Mouse (Mus musculus): ENCODE data around the gene Tpd52l1. TPM values are rescaled to one million over a fixed set of nuclear protein-coding genes. Genes with fewer than 3 reads are reported as not detected.
"Not testable (repeated sequence)": the region's sequence is repeated elsewhere in the genome, so short reads cannot be mapped to it uniquely, and the experiment has no call there.

The Tpd52l1 gene
- polyA plus RNA-seq, 1 experiment from 2014 or later: not detected

- H3K36me3 ChIP-seq (ENCODE audit: inconsistent target); H3K27ac ChIP-seq; H3K4me3 ChIP-seq (ENCODE audit: inconsistent target); H3K79me2 ChIP-seq (ENCODE audit: inconsistent target): not testable (repeated sequence)
- 100% methylated on average over 1 of the region's 1 CpGs for WGBS (ENCODE audit: missing documents)
These were observed 57.2 kb downstream of the Tpd52l1 start for GRCm38 (mm10) chr10:31388566-31388965.

GRCm38 (mm10) chr10:31370200-31370599 is 75.6 kb downstream of the Tpd52l1 start:
- H3K27ac ChIP-seq; H3K79me2 ChIP-seq (ENCODE audit: inconsistent target); H3K36me3 ChIP-seq (ENCODE audit: inconsistent target); H3K4me3 ChIP-seq (ENCODE audit: inconsistent target): not testable (repeated sequence)
- WGBS (ENCODE audit: missing documents): 33% methylated on average over 4 of the region's 5 CpGs

GRCm38 (mm10) chr10:31359749-31360148 is 86.0 kb downstream of the Tpd52l1 start:
- no peaks in the 10 kb centered on the region for H3K79me2 ChIP-seq (ENCODE audit: inconsistent target)
- H3K27ac ChIP-seq: no peak overlapping the region
- no peak overlapping the region for H3K4me3 ChIP-seq (ENCODE audit: inconsistent target)
- WGBS (ENCODE audit: missing documents): 71% methylated on average over 4 of the region's 4 CpGs
- no peaks in the 10 kb centered on the region for H3K36me3 ChIP-seq (ENCODE audit: inconsistent target)

- Histone ChIP-seq H3K4me3 (ENCODE audit: inconsistent target) (no peak overlapping the region), H3K36me3 (ENCODE audit: inconsistent target) (no peaks in the 10 kb centered on the region), H3K79me2 (ENCODE audit: inconsistent target) (no peaks in the 10 kb centered on the region), H3K27ac (no peak overlapping the region)
- WGBS (ENCODE audit: missing documents): 87% methylated on average over 7 of the region's 7 CpGs
These were observed 90.8 kb downstream of the Tpd52l1 start for GRCm38 (mm10) chr10:31354886-31355461.

GRCm38 (mm10) chr10:31354141-31354540 is 91.6 kb downstream of the Tpd52l1 start:
- H3K36me3 ChIP-seq (ENCODE audit: inconsistent target): no peaks in the 10 kb centered on the region
- no peak overlapping the region for H3K4me3 ChIP-seq (ENCODE audit: inconsistent target)
- no peak overlapping the region for H3K27ac ChIP-seq
- no peaks in the 10 kb centered on the region for H3K79me2 ChIP-seq (ENCODE audit: inconsistent target)
- 92% methylated on average over 2 of the region's 2 CpGs for WGBS (ENCODE audit: missing documents)

GRCm38 (mm10) chr10:31352845-31353427 is 92.8 kb downstream of the Tpd52l1 start:
- WGBS (ENCODE audit: missing documents): 100% methylated on average over 1 of the region's 1 CpGs
- H3K79me2 ChIP-seq (ENCODE audit: inconsistent target): no peaks in the 10 kb centered on the region
- H3K4me3 ChIP-seq (ENCODE audit: inconsistent target): no peak overlapping the region
- H3K36me3 ChIP-seq (ENCODE audit: inconsistent target): no peaks in the 10 kb centered on the region
- H3K27ac ChIP-seq: no peak overlapping the region

- 83% methylated on average over 2 of the region's 2 CpGs for WGBS (ENCODE audit: missing documents)
- Histone ChIP-seq H3K27ac (no peak overlapping the region), H3K79me2 (ENCODE audit: inconsistent target) (no peaks in the 10 kb centered on the region), H3K36me3 (ENCODE audit: inconsistent target) (no peaks in the 10 kb centered on the region), H3K4me3 (ENCODE audit: inconsistent target) (no peak overlapping the region)
These were observed 94.7 kb downstream of the Tpd52l1 start for GRCm38 (mm10) chr10:31351056-31351455.

- WGBS (ENCODE audit: missing documents): 91% methylated on average over 8 of the region's 8 CpGs
- Histone ChIP-seq H3K36me3 (ENCODE audit: inconsistent target) (no peaks in the 10 kb centered on the region), H3K79me2 (ENCODE audit: inconsistent target) (no peaks in the 10 kb centered on the region), H3K4me3 (ENCODE audit: inconsistent target) (no peak overlapping the region), H3K27ac (no peak overlapping the region)
These were observed 99.4 kb downstream of the Tpd52l1 start for GRCm38 (mm10) chr10:31346401-31346800.

GRCm38 (mm10) chr10:31336432-31336831 is 109.3 kb downstream of the Tpd52l1 start:
- Histone ChIP-seq H3K4me3 (ENCODE audit: inconsistent target) (no peak overlapping the region), H3K27ac (no peak overlapping the region), H3K36me3 (ENCODE audit: inconsistent target) (no peaks in the 10 kb centered on the region), H3K79me2 (ENCODE audit: inconsistent target) (no peaks in the 10 kb centered on the region)
- 87% methylated on average over 5 of the region's 5 CpGs for WGBS (ENCODE audit: missing documents)

- H3K36me3 ChIP-seq (ENCODE audit: inconsistent target): no peaks in the 10 kb centered on the region
- WGBS (ENCODE audit: missing documents): 65% methylated on average over 4 of the region's 4 CpGs
- H3K79me2 ChIP-seq (ENCODE audit: inconsistent target): no peaks in the 10 kb centered on the region
- no peak overlapping the region for H3K27ac ChIP-seq
- no peak overlapping the region for H3K4me3 ChIP-seq (ENCODE audit: inconsistent target)
These were observed 114.5 kb downstream of the Tpd52l1 start for GRCm38 (mm10) chr10:31331225-31331775.

GRCm38 (mm10) chr10:31330286-31330962 is 115.3 kb downstream of the Tpd52l1 start:
- Histone ChIP-seq H3K27ac (no peak overlapping the region), H3K79me2 (ENCODE audit: inconsistent target) (no peaks in the 10 kb centered on the region), H3K4me3 (ENCODE audit: inconsistent target) (no peak overlapping the region), H3K36me3 (ENCODE audit: inconsistent target) (no peaks in the 10 kb centered on the region)
- 92% methylated on average over 3 of the region's 3 CpGs for WGBS (ENCODE audit: missing documents)

GRCm38 (mm10) chr10:31329436-31329835 is 116.3 kb downstream of the Tpd52l1 start:
- Histone ChIP-seq H3K4me3 (ENCODE audit: inconsistent target) (no peak overlapping the region), H3K79me2 (ENCODE audit: inconsistent target) (no peaks in the 10 kb centered on the region), H3K27ac (no peak overlapping the region), H3K36me3 (ENCODE audit: inconsistent target) (no peaks in the 10 kb centered on the region)
- 75% methylated on average over 1 of the region's 1 CpGs for WGBS (ENCODE audit: missing documents)

- no peak overlapping the region for H3K27ac ChIP-seq
- no peak overlapping the region for H3K4me3 ChIP-seq (ENCODE audit: inconsistent target)
- no peaks in the 10 kb centered on the region for H3K36me3 ChIP-seq (ENCODE audit: inconsistent target)
- 92% methylated on average over 5 of the region's 5 CpGs for WGBS (ENCODE audit: missing documents)
- H3K79me2 ChIP-seq (ENCODE audit: inconsistent target): no peaks in the 10 kb centered on the region
These were observed 127.3 kb downstream of the Tpd52l1 start for GRCm38 (mm10) chr10:31318491-31318890.

GRCm38 (mm10) chr10:31312865-31313848 is 132.6 kb downstream of the Tpd52l1 start, which contains the start of gene Hddc2:
Hddc2 (plus strand) TSS chr10:31313383.
- Histone ChIP-seq H3K4me3 (ENCODE audit: inconsistent target) (peak within 1 kb of the TSS; percentile 47), H3K36me3 (ENCODE audit: inconsistent target) (no peaks in the 10 kb centered on the region), H3K27ac (no peak within 1 kb of the TSS), H3K79me2 (ENCODE audit: inconsistent target) (no peaks in the 10 kb centered on the region)
- WGBS (ENCODE audit: missing documents): 4% methylated on average over 43 of the region's 44 CpGs

Data from macrophage (primary cell).